Mouse (Mus musculus) midbrain, embryonic 16.5 days (tissue): ENCODE measurements at regions not wholly inside any gene's neighbourhood (a gene's known extent, or its start where the extent isn't known, plus 50 kb on each side); places are given as distances from the start of the nearest gene placed in this dataset.

ENCODE experiments used
- ATAC-seq: fragments of 200-750 bp; cut with Nextera tagmentation; 2 replicates; pipeline ENCODE4 v1.8.0; 2017; ENCODE audit warnings: moderate TSS enrichment
- H3K27ac ChIP-seq: fragments of 300-500 bp; sonication (generic); 2 replicates; pipeline ENCODE4 v1.5.1; 2014; ENCODE audit warnings: mild to moderate bottlenecking, low read length, mixed read lengths
- H3K27me3 ChIP-seq: fragments of 300-500 bp; sonication (generic); 2 replicates; pipeline ENCODE4 v1.6.1; 2014; ENCODE audit warnings: low read depth, low read length, mixed read lengths; ENCODE audit not compliant: control insufficient read depth, insufficient read depth
- H3K36me3 ChIP-seq: fragments of 300-500 bp; sonication (generic); 2 replicates; pipeline ENCODE4 v1.6.1; 2014; ENCODE audit warnings: mild to moderate bottlenecking, low read length, moderate library complexity, mixed read lengths; ENCODE audit not compliant: control insufficient read depth, insufficient read depth
- H3K4me1 ChIP-seq: fragments of 300-500 bp; sonication (generic); 2 replicates; pipeline ENCODE4 v1.6.1; 2014; ENCODE audit warnings: mild to moderate bottlenecking, low read length, mixed read lengths; ENCODE audit not compliant: control insufficient read depth, insufficient read depth
- H3K4me2 ChIP-seq: fragments of 300-500 bp; sonication (generic); 2 replicates; pipeline ENCODE4 v1.6.1; 2014; ENCODE audit warnings: mild to moderate bottlenecking, low read length, mixed read lengths
- H3K4me3 ChIP-seq: fragments of 300-500 bp; sonication (generic); 2 replicates; pipeline ENCODE4 v1.5.1; 2014; ENCODE audit warnings: low read depth, mild to moderate bottlenecking, low read length, moderate library complexity, mixed read lengths
- H3K9ac ChIP-seq: fragments of 300-500 bp; sonication (generic); 2 replicates; pipeline ENCODE4 v1.6.1; 2014; ENCODE audit warnings: low read depth, low read length, mixed read lengths
- H3K9me3 ChIP-seq: fragments of 300-500 bp; sonication (generic); replicated peaks from 2 replicates; pipeline ENCODE4 v1.6.1; 2014; ENCODE audit warnings: mild to moderate bottlenecking, low read length, mixed read lengths; ENCODE audit not compliant: control insufficient read depth, poor library complexity, severe bottlenecking
- WGBS: fragments of 180-500 bp; shearing (Covaris S2); extraction: QIAGEN DNeasy Blood & Tissue Kit; methylation state at CpG from one replicate; pipeline ENCODE4 v1.1.7; 2014; 5-methylcytosine and 5-hydroxymethylcytosine counted together

GRCm38 (mm10) chr1:57470356-57470755, 63.5 kb upstream of the Tyw5 start:
- Histone ChIP-seq H3K27ac (no peak overlapping the region), H3K9me3 (no peaks in the 10 kb centered on the region), H3K27me3 (no peaks in the 10 kb centered on the region), H3K4me1 (no peaks in the 10 kb centered on the region), H3K9ac (no peak overlapping the region), H3K4me3 (no peak overlapping the region), H3K36me3 (no peaks in the 10 kb centered on the region), H3K4me2 (no peak overlapping the region)
- WGBS: 83% methylated on average over 1 of the region's 1 CpGs
- ATAC-seq: no peak

- no peak overlapping the region for H3K27ac ChIP-seq
- H3K4me1 ChIP-seq: no peaks in the 10 kb centered on the region
- H3K9ac ChIP-seq: no peak overlapping the region
- ATAC-seq: no peak
- no peak overlapping the region for H3K4me2 ChIP-seq
- no peaks in the 10 kb centered on the region for H3K36me3 ChIP-seq
- H3K4me3 ChIP-seq: no peak overlapping the region
- 82% methylated on average over 1 of the region's 1 CpGs for WGBS
- H3K9me3 ChIP-seq: no peaks in the 10 kb centered on the region
- no peaks in the 10 kb centered on the region for H3K27me3 ChIP-seq
Measured at GRCm38 (mm10) chr1:57472235-57472634, 65.3 kb upstream of the Tyw5 start.

GRCm38 (mm10) chr1:57477725-57478124, 70.8 kb upstream of the Tyw5 start:
- Histone ChIP-seq H3K36me3 (no peaks in the 10 kb centered on the region), H3K9me3 (no peaks in the 10 kb centered on the region), H3K4me3 (no peak overlapping the region), H3K27ac (no peak overlapping the region), H3K9ac (no peak overlapping the region), H3K4me2 (no peak overlapping the region), H3K4me1 (no peaks in the 10 kb centered on the region), H3K27me3 (no peaks in the 10 kb centered on the region)
- 53% methylated on average over 1 of the region's 1 CpGs for WGBS
- no peak for ATAC-seq

GRCm38 (mm10) chr1:57478151-57478550, 71.2 kb upstream of the Tyw5 start:
- 78% methylated on average over 2 of the region's 2 CpGs for WGBS

GRCm38 (mm10) chr1:57478800-57479199, 71.9 kb upstream of the Tyw5 start:
- Histone ChIP-seq H3K36me3 (no peaks in the 10 kb centered on the region), H3K4me1 (no peaks in the 10 kb centered on the region), H3K9ac (no peak overlapping the region), H3K4me3 (no peak overlapping the region), H3K4me2 (no peak overlapping the region), H3K9me3 (no peaks in the 10 kb centered on the region), H3K27ac (no peak overlapping the region), H3K27me3 (no peaks in the 10 kb centered on the region)
- 97% methylated on average over 1 of the region's 1 CpGs for WGBS
- no peak for ATAC-seq

More at GRCm38 (mm10) chr1:57478151-57478550, 71.2 kb upstream of the Tyw5 start:
- Histone ChIP-seq H3K27ac (no peak overlapping the region), H3K4me2 (no peak overlapping the region), H3K27me3 (no peaks in the 10 kb centered on the region), H3K36me3 (no peaks in the 10 kb centered on the region), H3K9ac (no peak overlapping the region), H3K4me3 (no peak overlapping the region), H3K4me1 (no peaks in the 10 kb centered on the region), H3K9me3 (no peaks in the 10 kb centered on the region)
- ATAC-seq: no peak

DNA sequence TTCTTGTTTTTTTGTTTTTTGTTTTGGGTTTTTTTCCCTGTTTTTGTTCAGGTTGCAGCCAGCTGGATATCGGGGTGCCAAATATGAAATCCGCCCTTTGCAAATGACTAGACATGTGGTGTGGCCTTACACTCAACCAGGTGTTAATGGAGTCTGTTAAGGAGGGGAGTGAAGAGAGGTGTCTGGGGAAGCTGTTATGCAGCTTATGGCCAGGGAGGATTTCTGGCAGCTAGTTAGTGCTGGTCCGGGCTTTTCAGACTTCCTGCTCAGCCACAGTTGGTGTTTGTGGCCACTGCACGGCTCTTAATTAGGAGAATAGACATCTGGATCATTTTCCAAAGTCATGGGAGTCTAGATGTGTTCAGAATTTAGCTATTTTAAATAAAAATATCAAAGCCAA, 72.7 kb upstream of the Tyw5 start:
- Histone ChIP-seq H3K9ac (no peak overlapping the region), H3K4me3 (no peak overlapping the region), H3K27ac (no peak overlapping the region), H3K4me1 (no peaks in the 10 kb centered on the region), H3K36me3 (no peaks in the 10 kb centered on the region), H3K27me3 (no peaks in the 10 kb centered on the region), H3K9me3 (no peaks in the 10 kb centered on the region), H3K4me2 (no peak overlapping the region)
- WGBS: 62% methylated on average over 4 of the region's 4 CpGs
- ATAC-seq: no peak

- no peaks in the 10 kb centered on the region for H3K9me3 ChIP-seq
- no peak for ATAC-seq
- H3K4me3 ChIP-seq: no peak overlapping the region
- no peaks in the 10 kb centered on the region for H3K36me3 ChIP-seq
- WGBS: 53% methylated on average over 2 of the region's 2 CpGs
- H3K4me1 ChIP-seq: no peaks in the 10 kb centered on the region
- no peaks in the 10 kb centered on the region for H3K27me3 ChIP-seq
- H3K4me2 ChIP-seq: no peak overlapping the region
- no peak overlapping the region for H3K27ac ChIP-seq
- no peak overlapping the region for H3K9ac ChIP-seq
Measured at GRCm38 (mm10) chr1:57489176-57489575, 82.3 kb upstream of the Tyw5 start.

- no peaks in the 10 kb centered on the region for H3K9me3 ChIP-seq
- no peak for ATAC-seq
- no peaks in the 10 kb centered on the region for H3K4me1 ChIP-seq
- no peaks in the 10 kb centered on the region for H3K27me3 ChIP-seq
- H3K4me3 ChIP-seq: no peak overlapping the region
- 64% methylated on average over 6 of the region's 6 CpGs for WGBS
- no peak overlapping the region for H3K4me2 ChIP-seq
- H3K27ac ChIP-seq: no peak overlapping the region
- no peaks in the 10 kb centered on the region for H3K36me3 ChIP-seq
- H3K9ac ChIP-seq: no peak overlapping the region
Measured at GRCm38 (mm10) chr1:57489588-57489987, 82.7 kb upstream of the Tyw5 start.

- Histone ChIP-seq H3K4me1 (no peaks in the 10 kb centered on the region), H3K9me3 (no peaks in the 10 kb centered on the region), H3K4me2 (no peak overlapping the region), H3K27me3 (no peaks in the 10 kb centered on the region), H3K27ac (no peak overlapping the region), H3K4me3 (no peak overlapping the region), H3K36me3 (no peaks in the 10 kb centered on the region), H3K9ac (no peak overlapping the region)
- WGBS: 81% methylated on average over 4 of the region's 4 CpGs
- no peak for ATAC-seq
Measured at GRCm38 (mm10) chr1:57490021-57490420, 83.1 kb upstream of the Tyw5 start.

DNA sequence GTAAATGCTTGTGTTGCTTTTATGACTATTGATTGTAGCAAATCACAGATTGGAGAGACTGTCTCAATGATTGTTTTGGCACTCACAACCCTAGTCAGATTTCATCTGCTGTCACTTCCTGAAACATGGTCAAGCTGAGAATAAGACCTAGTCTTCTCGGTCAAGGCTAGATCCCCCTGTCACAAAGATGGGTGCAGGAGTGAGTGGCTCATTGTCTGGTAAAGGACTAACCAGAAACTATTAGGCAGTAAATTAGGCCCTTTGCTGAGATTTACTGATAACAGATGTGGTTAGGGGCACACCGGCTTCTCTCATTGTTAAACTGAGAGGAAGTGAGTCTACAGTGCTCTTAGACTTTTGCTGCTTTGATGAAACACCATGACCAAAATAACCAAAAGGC, 85.8 kb upstream of the Tyw5 start:
- Histone ChIP-seq H3K27me3 (no peaks in the 10 kb centered on the region), H3K4me3 (no peak overlapping the region), H3K4me1 (peaks cover 4% of the 10 kb centered on the region; the same call in 1 of the 2 replicates), H3K4me2 (no peak overlapping the region), H3K36me3 (no peaks in the 10 kb centered on the region), H3K27ac (no peak overlapping the region), H3K9me3 (no peaks in the 10 kb centered on the region), H3K9ac (no peak overlapping the region)
- no peak for ATAC-seq
- WGBS: 90% methylated on average over 2 of the region's 2 CpGs
